Mouse (Mus musculus): ENCODE results near the gene Srpr.

GRCm38 (mm10) chr9:35192983-35193542, 6.9 kb upstream of the Srpr start:
- no peak for TF ChIP-seq CTCF (IDR thresholded peaks at IDR 0.05; ENCODE audit: extremely low read depth, insufficient read depth, low read length)
- no peak for TF ChIP-seq POLR2A (IDR thresholded peaks at IDR 0.05; ENCODE audit: extremely low read depth, insufficient read depth, low read length)

All from cortical plate, adult 2 months (tissue).